Mouse (Mus musculus) layer of hippocampus, adult 9-11 months (tissue): ENCODE measurements around the gene Urgcp.

Experiments used
- DNase-seq: peaks from one replicate; pipeline ENCODE4 v3.0.0; 2022

Urgcp gene

DNA sequence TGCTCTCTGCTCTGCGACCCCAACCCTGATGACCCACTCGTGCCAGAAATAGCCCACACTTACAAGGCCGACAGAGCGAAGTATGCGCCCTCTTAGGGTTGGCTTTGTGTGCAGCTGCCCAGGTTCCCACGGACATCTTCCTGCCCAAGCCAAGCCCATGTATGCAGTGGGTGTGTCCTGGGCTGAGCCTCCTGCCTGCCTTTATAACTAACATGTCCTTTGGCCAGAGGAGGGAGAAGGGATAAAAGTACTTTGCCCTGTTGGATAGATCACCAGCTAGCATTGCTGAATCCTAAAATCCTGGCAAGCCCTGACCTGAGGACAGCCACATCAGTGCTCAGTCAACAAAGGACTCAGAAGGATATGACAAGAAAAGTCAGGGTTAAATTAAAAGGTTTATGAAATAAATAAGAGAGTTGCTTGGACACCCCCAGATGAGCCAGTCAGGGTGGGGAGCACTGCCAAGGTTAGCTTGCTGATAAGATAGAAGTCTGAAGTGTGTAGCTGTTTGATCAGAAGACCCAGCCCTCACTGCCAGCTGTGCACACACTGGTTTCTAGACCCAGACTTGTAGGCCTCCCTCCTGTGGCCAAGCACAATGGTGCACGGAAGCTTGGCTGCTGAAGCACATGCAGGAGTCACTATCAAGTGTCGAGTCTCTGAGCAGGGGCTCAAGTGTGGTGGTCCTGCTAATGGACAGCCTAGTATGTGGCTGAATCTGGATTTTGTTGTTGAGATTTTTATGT, 20.2 kb upstream of the Urgcp start:
- no peak for DNase-seq

DNA sequence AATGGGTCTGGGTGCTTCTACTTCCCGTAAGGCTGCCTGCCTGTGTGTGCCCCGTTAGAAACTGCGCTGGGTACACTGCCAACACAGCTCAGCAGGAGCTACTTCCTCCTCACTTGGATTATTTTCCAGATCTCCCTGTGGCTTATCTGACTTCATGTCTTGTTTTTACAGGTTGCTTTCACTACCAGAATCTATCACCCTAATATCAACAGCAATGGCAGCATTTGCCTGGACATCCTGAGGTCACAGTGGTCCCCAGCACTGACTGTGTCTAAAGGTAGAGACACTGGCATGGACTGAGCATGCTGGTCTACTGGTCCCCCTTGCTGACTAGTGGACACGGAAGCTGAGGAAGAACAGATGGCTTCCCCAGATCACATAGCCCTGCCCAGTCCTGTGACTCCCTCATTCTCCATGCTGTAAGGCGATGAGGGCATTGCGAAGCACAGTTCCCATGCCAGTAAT, 17.9 kb upstream of the Urgcp start:
- DNase-seq, result no peak

DNA sequence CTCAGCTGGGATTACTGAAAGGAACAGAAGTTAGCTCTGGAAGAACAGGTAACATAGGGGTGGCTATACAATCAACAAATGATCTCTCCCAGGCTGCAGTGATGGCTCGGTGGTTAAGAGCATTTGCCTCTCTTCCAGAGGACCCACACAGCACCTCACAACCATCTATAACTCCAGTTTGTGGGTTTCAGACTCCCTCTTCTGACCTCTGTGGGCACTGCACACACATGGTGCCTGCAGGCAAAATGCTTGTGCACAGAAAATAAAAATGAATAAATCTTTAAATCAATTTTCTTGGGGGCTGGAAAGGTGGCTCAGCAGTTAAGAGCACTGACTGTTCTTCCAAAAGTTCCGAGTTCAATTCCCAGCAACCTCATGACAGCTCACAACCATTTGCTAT, 16.3 kb upstream of the Urgcp start:
- DNase-seq, result no peak

DNA sequence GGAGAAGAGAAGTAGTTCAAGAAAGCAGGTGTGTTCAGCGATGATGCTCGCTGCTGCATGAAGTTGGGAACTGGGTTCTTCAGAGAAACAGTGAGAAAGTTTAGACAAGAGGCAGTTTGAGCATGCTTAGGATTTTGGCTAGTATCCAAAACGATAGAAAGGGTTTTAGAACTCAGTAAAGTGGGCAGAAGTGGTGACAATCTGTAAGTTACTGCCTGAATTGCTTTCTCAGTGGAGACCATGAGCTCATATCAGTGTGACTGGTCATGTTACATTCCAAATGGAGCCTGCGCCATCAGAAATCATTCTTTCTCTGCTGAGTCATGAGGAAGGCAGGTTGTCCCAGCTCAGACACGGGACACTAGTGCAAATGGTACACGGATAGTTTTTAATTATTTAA, 3.8 kb upstream of the Urgcp start:
- no peak for DNase-seq

- DNase-seq, result no peak
Observed at GRCm38 (mm10) chr11:5762633-5762982, 432 bp upstream of the Urgcp start.

DNA sequence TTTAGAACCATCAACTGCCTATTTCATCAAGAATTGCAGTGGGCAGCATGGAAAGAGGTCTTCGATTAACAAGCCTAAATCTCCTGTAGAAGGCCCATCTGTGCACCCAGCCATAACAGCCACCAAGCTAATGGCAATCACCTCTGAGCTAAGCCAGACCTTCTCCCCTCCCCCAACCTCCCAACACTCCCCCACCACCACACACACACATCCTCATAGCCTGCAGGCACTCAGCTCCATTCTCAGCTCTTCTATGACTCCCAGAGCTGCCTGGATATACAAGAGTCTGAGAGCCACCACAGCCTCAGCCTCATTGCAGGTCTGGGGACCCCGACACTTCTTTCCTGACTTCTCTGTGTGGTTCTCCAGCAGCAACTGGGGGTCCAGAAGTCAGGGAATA, 8.4 kb downstream of the Urgcp start:
- DNase-seq, result no peak

DNA sequence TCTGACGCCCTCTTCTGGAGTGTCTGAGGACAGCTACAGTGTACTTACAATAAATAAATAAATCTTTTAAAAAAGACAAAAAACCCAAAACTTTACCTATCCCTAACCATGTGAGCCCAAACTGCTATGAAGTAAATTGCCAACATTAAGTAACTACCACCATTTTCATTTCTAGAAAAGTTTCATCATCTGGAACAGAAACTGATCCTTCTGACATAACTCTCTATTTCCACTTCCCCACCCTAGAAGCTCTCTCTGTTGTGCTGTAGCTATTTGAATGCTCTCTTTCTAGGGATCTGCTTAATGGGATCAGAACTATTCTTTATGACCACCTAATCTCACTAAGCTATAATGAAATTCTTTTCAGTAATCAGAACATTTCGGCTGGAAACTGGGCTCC, 17.2 kb downstream of the Urgcp start:
- DNase-seq, result no peak

DNA sequence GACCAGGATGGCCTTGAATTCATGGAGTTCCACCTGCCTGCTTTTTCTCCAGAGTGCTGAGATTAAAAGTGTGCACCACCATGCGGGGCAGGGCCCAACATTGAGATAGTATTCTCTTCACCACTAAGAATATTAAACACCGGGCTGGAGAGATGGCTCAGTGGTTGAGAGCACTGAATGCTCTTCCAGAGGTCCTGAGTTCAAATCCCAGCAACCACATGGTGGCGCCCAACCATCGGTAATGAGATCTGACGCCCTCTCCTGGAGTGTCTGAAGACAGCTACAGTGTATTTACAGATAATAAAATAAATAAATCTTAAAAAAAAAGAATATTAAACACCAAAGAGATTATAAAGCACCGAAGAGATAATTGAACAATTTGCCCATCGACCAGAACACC, 20.1 kb downstream of the Urgcp start:
- no peak for DNase-seq

DNA sequence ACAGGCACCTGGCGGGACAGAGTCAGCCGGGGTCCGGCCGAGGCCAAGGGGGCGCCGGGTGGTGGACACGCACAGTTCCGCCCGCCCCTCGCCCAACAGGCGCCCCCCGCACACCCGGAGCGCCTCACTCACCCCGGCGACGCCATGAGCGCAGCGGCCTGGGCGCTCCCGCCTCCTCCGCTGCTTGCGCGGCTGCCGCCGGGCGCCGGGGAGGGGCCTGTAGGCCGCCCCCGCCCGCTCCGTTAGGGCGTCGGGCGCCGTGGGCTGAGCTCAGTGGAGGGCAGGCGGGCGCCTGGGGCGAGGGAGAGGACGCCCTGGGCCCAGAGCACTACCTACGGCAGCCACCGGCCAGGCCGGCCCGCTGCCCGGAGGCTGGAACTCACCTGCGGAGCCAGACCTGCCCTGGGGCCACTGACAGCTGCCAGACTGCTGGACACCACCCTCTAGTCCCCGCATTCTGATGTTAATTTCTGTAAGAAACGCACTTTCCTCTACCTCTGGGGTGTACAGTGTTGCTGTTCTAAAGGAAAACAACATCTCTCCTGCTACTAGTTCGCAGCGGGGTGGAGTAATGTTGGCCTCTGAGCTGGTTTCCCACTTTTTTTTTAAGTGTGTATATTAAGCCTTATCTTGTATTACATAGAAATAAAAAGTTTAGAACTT, 21.1 kb downstream of the Urgcp start:
- peak; percentile 82 for DNase-seq

GRCm38 (mm10) chr11:5740599-5740964, 21.6 kb downstream of the Urgcp start:
- no peak for DNase-seq

GRCm38 (mm10) chr11:5739846-5740245, 22.3 kb downstream of the Urgcp start:
- no peak for DNase-seq

GRCm38 (mm10) chr11:5738888-5739632, 23.1 kb downstream of the Urgcp start:
- no peak for DNase-seq

GRCm38 (mm10) chr11:5737137-5737536, 25.0 kb downstream of the Urgcp start:
- DNase-seq, result no peak

- no peak for DNase-seq
Observed at GRCm38 (mm10) chr11:5734323-5734722, 27.9 kb downstream of the Urgcp start.

- no peak for DNase-seq
Observed at GRCm38 (mm10) chr11:5732401-5732800, 29.8 kb downstream of the Urgcp start.

DNA sequence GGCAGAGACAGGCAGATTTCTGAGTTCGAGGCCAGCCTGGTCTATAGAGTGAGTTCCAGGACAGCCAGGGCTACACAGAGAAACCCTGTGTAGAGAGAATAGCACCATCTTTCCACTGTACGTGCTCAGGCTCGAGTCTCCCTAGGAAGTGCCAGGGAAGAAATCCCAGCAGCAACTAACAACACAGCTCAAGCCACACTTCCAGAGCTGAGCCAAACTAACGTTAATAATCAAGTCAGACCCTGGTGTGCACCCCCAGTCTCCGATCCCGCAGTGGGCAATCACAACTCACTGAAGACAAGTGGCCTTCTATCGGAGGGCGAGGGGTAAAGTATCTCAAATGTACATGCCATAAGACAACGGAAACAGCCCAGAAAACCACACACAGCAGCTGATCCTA, 32.6 kb downstream of the Urgcp start:
- no peak for DNase-seq

DNA sequence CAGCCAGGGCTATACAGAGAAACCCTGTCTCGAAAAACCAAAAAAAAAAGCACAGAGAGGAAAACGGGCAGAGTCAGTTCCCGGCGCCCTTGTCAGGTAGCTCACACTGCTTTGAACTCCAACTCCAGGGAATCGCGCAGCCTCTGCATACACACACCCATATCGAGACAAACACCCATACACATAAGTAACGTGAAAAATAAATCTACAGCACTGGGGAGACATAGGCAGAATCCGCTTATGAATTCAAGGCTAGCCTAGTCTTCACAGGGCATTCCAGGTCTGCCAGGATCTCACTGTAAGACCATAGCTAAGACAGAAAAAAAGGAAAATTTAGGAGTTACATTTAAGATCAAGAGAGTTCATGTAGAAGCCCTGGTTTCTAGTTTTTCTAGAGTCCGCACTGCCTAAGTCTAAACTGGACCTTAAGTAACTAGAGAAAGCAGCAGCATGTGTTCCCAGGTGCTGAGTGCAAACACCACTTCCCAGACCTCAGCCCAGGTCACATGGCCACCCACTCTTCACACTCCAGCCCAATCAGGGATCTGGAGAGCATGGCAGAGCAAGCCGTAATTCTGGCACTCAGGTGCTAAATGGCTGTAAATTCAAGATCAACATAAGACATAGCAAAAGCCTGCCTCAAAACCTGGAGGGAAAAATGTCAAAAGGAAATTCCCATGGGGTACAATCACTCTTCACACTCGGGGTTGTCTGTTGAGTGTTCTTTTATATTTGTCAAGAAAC, 43.4 kb downstream of the Urgcp start:
- DNase-seq, result no peak

DNA sequence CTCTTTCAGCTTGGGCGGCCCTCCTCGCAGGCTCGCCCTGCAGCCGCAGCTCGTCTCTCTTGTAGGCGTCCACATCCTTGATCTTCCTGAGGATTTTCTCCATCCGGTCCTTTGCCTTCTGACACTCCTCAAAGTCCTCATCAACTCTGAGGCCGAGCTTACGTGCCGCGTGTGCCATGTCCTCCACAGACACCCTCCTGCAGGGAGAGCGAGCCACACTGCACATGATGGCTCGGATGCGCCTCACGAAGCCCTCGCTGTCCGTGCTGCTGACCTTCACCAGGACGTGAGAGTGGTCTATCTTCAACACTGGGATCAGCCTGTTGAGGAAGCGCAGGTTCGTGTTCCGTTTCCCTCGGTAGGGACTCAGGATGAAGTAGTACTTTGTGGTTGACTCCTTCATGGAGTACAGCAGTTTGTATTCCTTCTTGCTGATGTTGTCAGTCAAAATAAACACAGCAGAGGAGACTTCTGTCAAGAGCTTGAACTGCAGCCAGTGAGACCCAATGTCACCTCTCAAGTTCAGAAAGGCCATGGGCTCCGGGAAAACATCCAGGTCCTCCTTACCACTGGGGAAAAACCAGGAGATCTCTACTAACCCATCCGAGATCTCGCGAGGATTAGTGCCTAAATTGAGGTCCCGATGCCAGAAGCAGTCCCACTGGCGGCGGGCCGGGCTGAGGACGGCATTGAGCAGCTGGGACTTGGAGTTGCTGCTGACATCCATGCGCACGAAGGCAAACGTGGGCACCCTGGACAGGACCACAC, 45.1 kb downstream of the Urgcp start:
- no peak for DNase-seq

DNA sequence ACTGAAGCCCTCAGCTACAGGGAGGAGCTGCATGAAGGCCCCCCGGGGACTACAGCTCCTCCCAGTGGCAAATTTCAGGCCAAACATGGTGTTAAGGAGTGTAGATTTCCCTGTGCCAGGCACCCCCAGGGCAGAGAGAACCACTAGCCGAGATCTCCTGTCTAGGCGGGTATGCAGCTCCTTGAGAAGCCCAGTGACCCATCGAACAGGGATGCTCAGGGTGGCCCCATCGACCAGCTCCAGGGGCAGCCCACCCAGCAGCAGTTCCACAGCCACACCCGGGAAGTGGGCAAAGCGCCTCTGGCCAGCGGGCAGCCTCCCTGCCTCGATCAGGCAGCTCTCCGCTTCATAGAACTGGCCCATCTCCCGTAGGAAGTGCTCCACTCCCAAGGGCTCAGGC, 45.9 kb downstream of the Urgcp start:
- DNase-seq, result no peak

GRCm38 (mm10) chr11:5715630-5716105, 46.5 kb downstream of the Urgcp start, which contains the start of gene Mrps24:
Gene Mrps24, minus strand, starts transcription at chr11:5715680.
- DNase-seq, result no peak

DNA sequence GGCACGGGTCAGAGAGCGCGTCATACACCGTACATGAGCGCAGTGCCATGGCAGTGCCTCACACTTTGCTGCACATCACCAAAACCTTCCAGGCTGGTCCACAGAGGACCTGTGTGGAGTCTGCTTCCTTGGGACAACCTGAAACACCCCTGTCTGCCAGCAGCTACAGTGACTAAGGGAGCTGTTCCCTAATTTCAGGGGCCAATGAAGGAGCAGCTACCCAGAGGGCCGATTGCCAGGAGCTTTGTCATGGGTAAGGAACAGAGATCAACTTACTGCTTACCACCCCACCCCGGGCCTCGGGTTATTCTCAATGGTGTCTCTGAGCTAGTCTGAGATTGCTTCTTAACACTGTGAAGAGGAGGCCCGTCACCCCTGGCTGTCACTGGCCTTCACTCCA, 47.0 kb downstream of the Urgcp start:
- DNase-seq, result no peak
